Mouse (Mus musculus) heart, postnatal 25 days (tissue): Measurements from ENCODE around the gene Timm8a2. TPM values are rescaled to one million over a fixed set of nuclear protein-coding genes. Genes with fewer than 3 reads are reported as not detected.

Source experiments
- DNase-seq: peaks from one replicate; pipeline ENCODE4 v3.0.0; 2022; ENCODE audit warnings: low spot score
- intact Hi-C: fragments of 180-260 bp; cut with DNase I; formaldehyde crosslinking; loops from one replicate; pipeline ENCODE4 v1.15.1; 2025
- total RNA-seq, 2 experiments: library from RNA; stranded (reverse); gene quantifications; 2 replicates each; pipeline ENCODE4 v1.2.3; 2021

Gene Timm8a2
- total RNA-seq, 2 experiments from 2014 or later, result not detected

- intact Hi-C loops, result no loop called here
These were observed 49.0 kb downstream of the Timm8a2 start for GRCm38 (mm10) chr14:122083499-122083898.

GRCm38 (mm10) chr14:122087956-122088355 lies 53.5 kb downstream of the Timm8a2 start:
- intact Hi-C loops, result no loop called here
- DNase-seq, result no peak

More at GRCm38 (mm10) chr14:122083499-122083898, 49.0 kb downstream of the Timm8a2 start:
- DNase-seq, result no peak

Other genes with a start within 250 kb of the Timm8a2 start
- 10 to 100 TPM; 28.7 to 34.2 TPM for gene Dock9, start 236.8 kb upstream of the Timm8a2 start, total RNA-seq
- 10 to 100 TPM; 25.9 to 27.4 TPM for gene Ubac2, start 156.1 kb upstream of the Timm8a2 start, total RNA-seq
- under 1 TPM; 0.28 to 0.29 TPM for gene Gpr18, start 118.9 kb upstream of the Timm8a2 start, total RNA-seq
- gene Gpr183, start 69.5 kb upstream of the Timm8a2 start, total RNA-seq, result 1 to 10 TPM; 1.4 to 1.6 TPM
- gene Tm9sf2, start 72.4 kb downstream of the Timm8a2 start, total RNA-seq, result 100 to 1,000 TPM; 122 to 129 TPM
- gene Clybl, start 147.0 kb downstream of the Timm8a2 start, total RNA-seq, result 100 to 1,000 TPM; 113 to 123 TPM